In genomic region chr4:34237791-34238190, GRCm38 (mm10) we compare ENCODE assay signal across 18 mouse cellular contexts.
DNase-seq lines count a peak whose midpoint lies in the region.
"Had no signal": no experiment of that assay in that cellular context is flagged by ENCODE, and none has a peak within 500 bp of the region (broad histone marks: within the 10 kb centered on the region; RNA-seq: fewer than 3 reads in every experiment).

No protein-coding gene starts in this region.

- peak; percentile 24 for DNase-seq in adrenal gland, postnatal 14 days
- DNase-seq in adrenal gland, postnatal 25 days: no peak
- DNase-seq in heart, adult 11 months: peak; percentile 88
- DNase-seq in heart, embryonic 10.5 days (ENCODE audit: low spot score): no peak
- peak; percentile 51 for DNase-seq in Muller cell, postnatal 12 days (ENCODE audit: inconsistent ontology term)
- DNase-seq in lung, postnatal 14 days: no peak
- DNase-seq: adrenal gland, postnatal 10 days; cerebellum, adult 18-20 months; cerebellum, adult 9-11 months; cerebellum, postnatal 25 days; forebrain, postnatal 0 days; gastrocnemius, postnatal 25 days; heart, adult 2 months had no signal

- H3K27me3 ChIP-seq in heart, embryonic 10.5 days (ENCODE audit: insufficient read depth, poor library complexity, severe bottlenecking): no peaks in the 10 kb centered on the region
- H3K27me3 ChIP-seq: embryonic facial prominence, embryonic 12.5 days; embryonic facial prominence, embryonic 15.5 days; hindbrain, embryonic 12.5 days; hindbrain, embryonic 15.5 days; Patski had no signal

- H3K27ac ChIP-seq in heart, embryonic 10.5 days: no peak overlapping the region
- H3K27ac ChIP-seq: embryonic facial prominence, embryonic 12.5 days; embryonic facial prominence, embryonic 15.5 days; heart, adult 2 months; hindbrain, embryonic 12.5 days; hindbrain, embryonic 15.5 days had no signal

- H3K4me3 ChIP-seq in heart, embryonic 10.5 days: no peak overlapping the region
- H3K4me3 ChIP-seq: embryonic facial prominence, embryonic 12.5 days; embryonic facial prominence, embryonic 15.5 days; heart, adult 2 months; hindbrain, embryonic 12.5 days; hindbrain, embryonic 15.5 days had no signal

- no peaks in the 10 kb centered on the region for H3K36me3 ChIP-seq in heart, embryonic 10.5 days
- H3K36me3 ChIP-seq: embryonic facial prominence, embryonic 12.5 days; embryonic facial prominence, embryonic 15.5 days; hindbrain, embryonic 12.5 days; hindbrain, embryonic 15.5 days had no signal

- 84% methylated on average over 3 of the region's 3 CpGs for WGBS in heart, embryonic 10.5 days

- H3K4me1 ChIP-seq in heart, embryonic 10.5 days: no peaks in the 10 kb centered on the region
- H3K4me1 ChIP-seq: embryonic facial prominence, embryonic 15.5 days had no signal

- H3K9me3 ChIP-seq in heart, embryonic 10.5 days: no peaks in the 10 kb centered on the region
- H3K9me3 ChIP-seq: embryonic facial prominence, embryonic 12.5 days; embryonic facial prominence, embryonic 15.5 days; hindbrain, embryonic 12.5 days; hindbrain, embryonic 15.5 days had no signal

Comparison
In these comparisons a context has a peak if more than half of its experiments do, and no peak if none do; other contexts are left out.
1. DNase-seq: peak in adrenal gland, postnatal 14 days (single experiment), heart, adult 11 months (single experiment) and Muller cell, postnatal 12 days (single experiment); none in adrenal gland, postnatal 25 days (single experiment), heart, embryonic 10.5 days (single experiment) and lung, postnatal 14 days (single experiment).